Mouse (Mus musculus): Measurements from ENCODE around the gene Mtfp1.

Gene Mtfp1

DNA sequence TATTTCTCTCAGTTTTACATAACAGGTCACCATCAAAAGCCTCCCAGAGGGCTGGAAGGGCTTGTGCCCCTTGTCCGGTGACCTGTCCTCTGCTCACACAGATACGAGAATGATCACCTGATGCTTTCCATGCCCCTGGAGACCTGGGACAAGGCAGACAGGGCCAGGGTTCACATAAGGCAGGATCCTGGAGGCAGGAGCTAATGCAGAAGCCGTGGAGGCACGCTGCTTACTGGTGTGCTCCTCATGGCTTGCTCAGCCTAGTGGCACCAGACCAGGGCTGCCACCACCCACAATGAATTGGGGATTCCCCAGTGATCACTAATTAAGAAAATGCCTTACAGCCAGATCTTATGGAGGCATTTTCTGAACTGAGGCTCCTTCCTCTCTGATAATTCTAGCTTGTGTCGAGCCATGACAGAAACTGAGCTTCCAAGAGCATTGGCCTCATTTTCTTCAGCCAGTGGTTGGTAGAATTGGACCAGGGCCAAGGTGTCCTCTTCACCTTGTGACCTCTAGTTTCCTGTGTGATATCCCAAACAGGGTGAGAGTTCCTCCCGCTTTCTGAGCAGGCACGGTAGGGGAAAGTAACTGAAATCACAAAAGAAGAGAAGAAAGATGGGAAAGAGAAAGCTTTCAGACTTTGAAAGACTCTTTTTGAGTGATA, 16.8 kb downstream of the Mtfp1 start:
- DNase-seq: no peak

DNA sequence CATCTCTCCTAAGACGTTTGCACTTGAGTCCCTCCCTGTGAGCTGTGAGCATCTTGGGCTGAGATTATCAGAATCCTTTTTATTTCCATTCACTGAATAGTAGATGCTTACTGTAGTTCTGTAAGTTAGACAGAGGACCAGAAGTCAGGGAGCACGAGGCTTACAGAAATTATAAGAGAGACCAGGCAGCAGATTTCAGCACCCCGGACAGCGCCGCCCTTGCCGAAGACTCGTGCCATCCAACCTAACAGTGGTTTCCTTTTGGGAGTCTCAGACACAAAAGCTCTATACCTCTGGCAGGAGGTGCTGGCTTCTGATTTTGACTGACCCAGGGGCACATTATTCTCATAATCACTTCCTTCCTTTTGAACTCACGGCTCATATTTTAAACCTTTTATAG, 18.6 kb downstream of the Mtfp1 start:
- peak; percentile 63 for DNase-seq

DNA sequence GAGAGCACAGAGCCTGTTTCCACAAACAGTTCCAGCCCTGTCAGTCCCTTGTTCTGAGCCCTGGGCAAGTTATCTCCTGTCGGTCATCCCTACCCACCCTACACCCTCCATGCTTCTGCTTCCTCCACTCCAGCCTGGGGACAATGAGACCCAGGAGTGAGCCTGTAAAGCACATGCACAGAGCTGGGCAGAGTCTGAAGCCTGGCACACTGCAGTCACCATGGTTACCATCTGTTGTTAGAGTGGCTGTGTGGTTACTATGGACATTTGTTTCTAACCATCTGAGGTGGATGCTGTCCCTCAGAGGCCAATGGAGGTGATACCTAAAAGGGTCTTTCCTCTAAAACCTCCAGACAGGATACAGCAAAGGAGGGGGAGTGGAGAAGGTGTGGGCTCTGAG, 25.6 kb downstream of the Mtfp1 start:
- DNase-seq: no peak

DNA sequence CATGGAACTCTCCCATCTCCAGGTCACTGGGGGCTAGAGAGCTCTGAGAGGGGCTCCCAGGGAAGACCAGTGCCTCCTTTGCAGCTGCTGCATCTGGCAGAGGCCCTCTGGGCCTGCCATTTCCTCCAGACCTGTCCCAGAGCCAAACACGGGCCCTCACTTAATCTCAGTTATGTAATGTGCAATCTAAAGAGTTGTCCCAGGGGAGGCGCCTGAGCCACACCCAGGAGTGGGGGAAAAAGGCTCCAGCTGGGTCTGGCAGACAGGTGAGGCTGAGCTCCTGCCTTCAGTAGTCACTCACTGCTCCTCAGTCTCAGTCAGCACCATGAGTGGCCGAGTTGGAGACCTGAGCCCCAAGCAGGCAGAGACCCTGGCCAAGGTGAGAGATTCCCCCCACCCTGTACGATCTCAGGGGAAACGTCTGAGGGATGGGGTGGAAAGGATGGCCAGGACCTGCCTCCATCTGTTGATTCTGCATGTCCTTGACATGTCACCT, 30.6 kb downstream of the Mtfp1 start, which contains the start of gene Sec14l3:
Gene Sec14l3 (plus strand): TSS at position 215 of the 496 bp plus-strand sequence.
- no peak for DNase-seq

GRCm38 (mm10) chr11:4062981-4063380, 32.3 kb downstream of the Mtfp1 start:
- no peak for DNase-seq

DNA sequence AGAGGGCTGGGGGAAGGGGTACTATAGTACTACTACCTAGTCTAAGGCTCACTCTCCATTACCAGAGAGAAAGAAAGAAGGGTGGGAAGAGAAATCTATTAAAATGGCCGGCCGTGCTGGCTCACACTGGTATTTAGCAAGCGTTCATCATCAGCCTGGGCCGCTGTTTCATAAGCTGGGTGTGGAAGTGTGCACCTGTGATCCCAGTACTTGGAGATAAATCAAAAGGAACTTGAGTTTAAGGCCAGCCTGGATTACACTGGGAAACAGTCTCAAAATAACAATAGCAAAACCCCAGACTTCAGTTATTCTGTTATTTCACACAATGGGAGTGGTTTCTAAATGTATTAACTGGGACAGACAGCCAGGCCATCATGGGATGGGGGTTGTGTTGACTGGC, 32.7 kb downstream of the Mtfp1 start:
- DNase-seq: no peak

DNA sequence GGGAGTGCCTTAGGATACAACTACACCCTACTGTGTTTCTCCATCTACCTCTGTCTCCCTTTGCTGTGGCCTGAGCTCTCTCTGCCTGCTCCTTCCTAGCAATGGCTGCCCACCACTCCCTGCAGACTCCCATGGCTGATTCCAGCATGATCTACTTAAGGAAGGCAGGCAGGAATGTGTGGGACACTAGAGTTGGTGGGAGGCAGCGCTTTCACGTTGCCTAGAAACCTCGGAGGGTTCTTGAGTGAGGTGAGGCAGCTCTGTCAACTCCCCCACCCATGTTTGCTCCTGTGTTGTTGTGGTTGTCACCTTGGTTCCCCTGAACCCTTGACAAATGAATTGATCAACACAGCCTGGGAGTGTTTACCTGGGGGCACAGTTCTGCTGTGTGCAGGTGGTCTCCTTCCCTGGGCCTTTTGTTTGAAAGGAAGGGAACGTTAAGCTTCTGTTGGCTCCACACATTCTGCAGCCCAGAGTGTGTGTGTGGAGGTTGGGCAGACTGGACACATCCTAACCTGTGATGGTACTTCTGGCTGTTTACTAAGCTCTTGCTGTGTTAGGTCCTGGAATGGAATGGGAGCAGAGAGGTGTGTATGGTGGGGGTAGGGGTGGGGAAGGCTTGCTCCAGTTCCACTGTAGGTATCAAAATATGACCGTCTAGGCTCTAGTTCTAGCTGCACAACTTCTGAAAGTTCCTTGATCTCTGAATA, 34.2 kb downstream of the Mtfp1 start:
- DNase-seq: no peak

- peak; percentile 70 for DNase-seq
Measured at GRCm38 (mm10) chr11:4053586-4053985, 41.7 kb downstream of the Mtfp1 start.

- no peak for DNase-seq
Measured at GRCm38 (mm10) chr11:4048438-4048837, 46.8 kb downstream of the Mtfp1 start.

GRCm38 (mm10) chr11:4047766-4048165, 47.5 kb downstream of the Mtfp1 start:
- DNase-seq: no peak

DNA sequence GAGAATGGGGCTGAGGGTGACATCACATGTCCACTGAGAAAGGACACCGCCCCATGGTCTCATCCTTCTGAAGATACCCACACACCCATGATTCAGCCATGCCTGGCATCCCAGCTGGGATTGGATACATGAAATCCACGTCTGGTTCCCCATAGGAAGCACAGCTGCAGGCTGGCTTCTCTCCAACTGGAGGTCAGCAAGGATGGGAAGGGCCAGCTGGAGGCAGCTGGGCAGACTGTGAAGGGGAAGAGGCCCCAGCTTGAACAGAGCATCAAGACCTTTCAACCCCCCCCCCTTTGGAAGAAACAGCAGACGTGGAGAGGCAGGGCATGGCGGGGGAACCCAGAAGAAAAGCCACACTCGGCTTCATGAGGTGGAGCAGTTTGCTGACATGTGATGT, 48.7 kb downstream of the Mtfp1 start:
- DNase-seq: no peak

- DNase-seq: no peak
Measured at GRCm38 (mm10) chr11:4043081-4043480, 52.2 kb downstream of the Mtfp1 start.
